Comparison of ENCODE assay signal across 9 mouse cellular contexts in genomic region chr7:46378123-46378522, GRCm38 (mm10). TPM values are rescaled to one million over a fixed set of nuclear protein-coding genes. Genes with fewer than 3 reads are reported as not detected.
DNase-seq lines count a peak whose midpoint lies in the region; ATAC-seq and TF ChIP-seq lines count a peak whose summit lies in the region.
"Had no signal": no experiment of that assay in that cellular context is flagged by ENCODE, and none has a peak within 500 bp of the region (broad histone marks: within the 10 kb centered on the region; RNA-seq: fewer than 3 reads in every experiment).

No protein-coding gene starts in this region.

- H3ac ChIP-seq in myocyte (ENCODE audit: control insufficient read depth, insufficient read length), result peak overlapping the region; percentile 48

- 8% methylated on average over 22 of the region's 22 CpGs for WGBS in thymus, adult 2 months
- 4% methylated on average over 22 of the region's 22 CpGs for WGBS in heart, embryonic 13.5 days

- no peak for TF ChIP-seq POLR2A in thymus, adult 2 months (IDR thresholded peaks at IDR 0.05; ENCODE audit: control insufficient read depth, extremely low read depth, insufficient read depth, low read length, poor library complexity)
- peak; percentile 59 for TF ChIP-seq POLR2A in myocyte (IDR thresholded peaks at IDR 0.05; ENCODE audit: insufficient read length, low read depth)

- TF ChIP-seq CTCF in thymus, adult 2 months (IDR thresholded peaks at IDR 0.05; ENCODE audit: borderline replicate concordance, control insufficient read depth, extremely low read depth, insufficient read depth, low read length, poor library complexity), result no peak

- no peaks in the 10 kb centered on the region for H3K36me3 ChIP-seq in thymus, adult 2 months (ENCODE audit: control insufficient read depth, insufficient read depth, low read length)
- no peaks in the 10 kb centered on the region for H3K36me3 ChIP-seq in heart, embryonic 13.5 days
- no peaks in the 10 kb centered on the region for H3K36me3 ChIP-seq in myocyte (ENCODE audit: control insufficient read depth, insufficient read depth)

- no peak overlapping the region for H3K4me3 ChIP-seq in thymus, adult 2 months (ENCODE audit: control insufficient read depth, insufficient read depth, low read length)
- 0 out of 2 replicates have a peak overlapping the region, but pooled peaks have one; percentile 11 for H3K4me3 ChIP-seq in heart, embryonic 13.5 days
- H3K4me3 ChIP-seq in myocyte, result peak overlapping the region; percentile 80

- no peak overlapping the region for H3K9ac ChIP-seq in heart, embryonic 13.5 days

- peaks cover 5% of the 10 kb centered on the region for H3K79me2 ChIP-seq in myocyte (ENCODE audit: control insufficient read depth, insufficient read depth)

- ATAC-seq in heart, embryonic 13.5 days (ENCODE audit: extremely low read depth, insufficient number of reproducible peaks, low FRiP score, low TSS enrichment), result no peak

- H3K9me3 ChIP-seq in heart, embryonic 13.5 days, result no peaks in the 10 kb centered on the region

- no peaks in the 10 kb centered on the region; the same call in 1 of the 2 replicates for H3K27me3 ChIP-seq in thymus, adult 2 months (ENCODE audit: control insufficient read depth, insufficient read depth, low read length)
- peaks cover 98% of the 10 kb centered on the region for H3K27me3 ChIP-seq in heart, embryonic 13.5 days (replicated peaks)
- H3K27me3 ChIP-seq in myocyte (ENCODE audit: control insufficient read depth, insufficient read depth, insufficient read length), result no peaks in the 10 kb centered on the region

- H3K4me2 ChIP-seq in heart, embryonic 13.5 days, result peak overlapping the region; percentile 20; the same call in 1 of the 2 replicates
- H3K4me2 ChIP-seq in myocyte (ENCODE audit: low read depth), result peak overlapping the region; percentile 68

- H3K27ac ChIP-seq in thymus, adult 2 months (ENCODE audit: control insufficient read depth, insufficient read depth, low read length), result no peak overlapping the region
- H3K27ac ChIP-seq in heart, embryonic 13.5 days (replicated peaks), result no peak overlapping the region

- no peaks in the 10 kb centered on the region for H3K4me1 ChIP-seq in thymus, adult 2 months (replicated peaks; ENCODE audit: control insufficient read depth, insufficient read depth, low read length)
- peaks cover 15% of the 10 kb centered on the region for H3K4me1 ChIP-seq in heart, embryonic 13.5 days

- peak; percentile 40 for DNase-seq in gastrocnemius, postnatal 10 days
- no peak for DNase-seq in gastrocnemius, adult 8-10 months (ENCODE audit: low spot score in 2 of 2)
- DNase-seq in thymus, adult 2 months, result peak; percentile 35
- DNase-seq in thymus, postnatal 0 days (ENCODE audit: low spot score), result no peak
- no peak for DNase-seq in right cerebral cortex, adult 18-20 months
- no peak for DNase-seq in layer of hippocampus, adult 9-11 months

TF ChIP-seq in myocyte, 11 proteins besides CTCF, POLR2A, EP300 and RAD21:
- TF ChIP-seq MYOG (IDR thresholded peaks at IDR 0.05; ENCODE audit: control insufficient read depth in 1 of 3, insufficient read depth in 1 of 3, insufficient read length in 2 of 3, low read depth in 2 of 3), result no peak
- peak; percentile 80 for TF ChIP-seq POLR2AphosphoS2 (IDR thresholded peaks at IDR 0.05; ENCODE audit: insufficient read length, low read depth)
- TF ChIP-seq MYOD1 (IDR thresholded peaks at IDR 0.05; ENCODE audit: control insufficient read depth in 1 of 3, insufficient read length in 2 of 3, low read depth in 2 of 3), result peak in 1 of 3 experiments; percentile 2

RNA-seq across cellular contexts. Expression of gene Myod1, which starts 1.8 kb away (rescaled TPM):
- 10 to 100 TPM; 36.8 to 45.3 TPM for total RNA-seq in gastrocnemius, postnatal 10 days (2021)
- 10 to 100 TPM; 11.1 to 14.3 (median 11.9) TPM for total RNA-seq in gastrocnemius, adult 8-10 months (2022)
- 0.05 TPM in 1 of 2 replicates, not detected in the other for polyA plus RNA-seq in thymus, adult 2 months (2012; rRNA removed)
- polyA plus RNA-seq in thymus, postnatal 0 days (2015; fragmentation: Nextera tagmentation; extraction: Ambion mirVana), result 0.21 and 0.23 TPM in 2 replicates
- 0.43 and 0.64 TPM in 2 replicates for polyA plus RNA-seq in heart, embryonic 13.5 days (2015; fragmentation: Nextera tagmentation; extraction: Ambion mirVana)
- polyA plus RNA-seq in myocyte (2012; fragmentation: generic; extraction: Trizol), result 396 TPM
- total RNA-seq: heart, postnatal 10 days had no signal

RNA-seq across cellular contexts. Expression of gene Kcnc1, which starts 18.2 kb away (rescaled TPM):
- 10 to 100 TPM; 19.7 to 21.1 TPM for total RNA-seq in gastrocnemius, postnatal 10 days (2021)
- 10 to 100 TPM; 37.5 to 53.5 (median 49.3) TPM for total RNA-seq in gastrocnemius, adult 8-10 months (2022)
- polyA plus RNA-seq in thymus, adult 2 months (2012; rRNA removed), result 1.3 and 1.6 TPM in 2 replicates
- 0.09 and 0.27 TPM in 2 replicates for polyA plus RNA-seq in thymus, postnatal 0 days (2015; fragmentation: Nextera tagmentation; extraction: Ambion mirVana)
- 0.05 TPM in 1 of 2 replicates, not detected in the other for polyA plus RNA-seq in heart, embryonic 13.5 days (2015; fragmentation: Nextera tagmentation; extraction: Ambion mirVana)
- polyA plus RNA-seq in myocyte (2012; fragmentation: generic; extraction: Trizol), result 0.07 TPM

Comparison
In these comparisons a context has a peak if more than half of its experiments do, and no peak if none do; other contexts are left out.
1. DNase-seq: peak in gastrocnemius, postnatal 10 days (single experiment) and thymus, adult 2 months (single experiment); none in gastrocnemius, adult 8-10 months (0 of 2), thymus, postnatal 0 days (single experiment), right cerebral cortex, adult 18-20 months (single experiment) and layer of hippocampus, adult 9-11 months (single experiment).
2. RNA of gene Myod1, which starts 1.8 kb away (polyA plus RNA-seq): 396 TPM in myocyte (single experiment); 0.43 to 0.64 TPM in heart, embryonic 13.5 days, 0.21 to 0.23 TPM in thymus, postnatal 0 days and 0.05 TPM in thymus, adult 2 months; every median in the first group is over 100 times any median in the second.